Mouse (Mus musculus) monocyte, adult 5-6 weeks (primary cell): Measurements from ENCODE around the gene Vma21-ps. TPM values are rescaled to one million over a fixed set of nuclear protein-coding genes. Genes with fewer than 3 reads are reported as not detected.
"Not testable (repeated sequence)": the region's sequence is repeated elsewhere in the genome, so short reads cannot be mapped to it uniquely, and the experiment has no call there.

Source experiments
- ATAC-seq: fragments of 153-309, 156-312 bp; replicated peaks from 2 replicates; pipeline ENCODE4 v1.8.0; 2017; ENCODE audit warnings: mild to moderate bottlenecking; ENCODE audit not compliant: low TSS enrichment, insufficient number of reproducible peaks, severe bottlenecking, poor library complexity, low FRiP score
- total RNA-seq: library from RNA; stranded (forward); fragments of 200-1000, 200-491, 200-594 nt; gene quantifications from 3 replicates; pipeline ENCODE4 v1.2.3, GENCODE M21; 2017

Gene Vma21-ps
- total RNA-seq = not detected in 3 replicates

- not testable (repeated sequence) for ATAC-seq
Measured at GRCm38 (mm10) chr4:52497144-52497543, at the start of gene Vma21-ps. Gene Vma21-ps, minus strand, starts transcription at chr4:52497244.

DNA sequence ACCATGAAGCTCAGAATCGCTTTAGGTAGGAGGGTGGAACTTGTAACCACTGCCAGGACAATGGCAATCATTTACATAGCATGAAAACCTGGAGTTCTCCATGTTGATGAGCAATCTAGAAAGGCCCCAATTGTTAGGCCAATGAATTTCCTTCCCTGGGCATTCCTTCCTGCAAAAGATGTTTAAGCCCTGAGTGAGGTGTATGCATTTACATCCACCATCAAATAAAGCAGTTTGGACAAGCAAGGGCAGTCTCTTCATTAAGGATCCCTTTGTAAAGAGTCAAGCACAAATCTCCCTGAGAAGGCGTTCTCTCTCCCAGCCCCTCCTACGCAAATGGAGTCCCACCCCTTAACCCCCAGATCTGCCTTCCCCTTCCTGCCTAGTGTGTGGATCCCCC lies 46.0 kb upstream of the Vma21-ps start:
- no peak for ATAC-seq

DNA sequence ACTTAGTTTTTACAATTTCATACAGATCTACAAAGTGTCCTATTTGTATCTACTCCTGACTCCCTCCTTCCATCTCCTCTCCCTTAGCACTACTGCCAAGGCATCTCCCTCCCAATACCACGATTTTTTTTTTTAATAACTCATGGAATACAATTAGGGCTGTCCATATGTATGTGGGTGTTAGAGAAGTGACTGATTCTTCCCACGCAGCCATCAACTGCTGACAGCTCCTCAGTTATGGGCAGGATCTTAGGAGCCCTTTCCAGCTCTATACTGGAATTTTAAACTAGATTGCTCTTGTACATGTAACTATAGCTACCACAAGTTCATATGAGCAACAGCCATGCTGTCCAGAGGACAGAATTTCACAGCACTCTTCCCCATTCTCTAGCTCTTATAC lies 33.6 kb upstream of the Vma21-ps start:
- ATAC-seq = no peak

DNA sequence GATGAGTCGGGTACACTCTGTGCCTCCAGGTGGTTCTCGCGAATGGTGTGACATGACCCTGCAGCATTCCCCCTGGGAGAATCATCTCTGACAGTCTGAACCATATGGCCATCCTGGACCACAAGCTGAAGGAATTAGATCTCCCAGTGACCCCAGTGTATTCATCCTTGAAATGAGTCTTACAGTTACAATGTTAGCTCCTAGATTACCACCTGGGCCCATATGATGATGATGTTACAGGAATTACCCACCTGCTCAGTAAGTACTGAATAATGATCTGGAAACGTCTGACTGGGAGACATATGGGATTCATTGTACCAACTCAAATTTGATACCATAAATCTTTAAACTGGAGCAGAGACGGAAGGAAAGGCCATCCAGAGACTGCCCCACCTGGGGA lies 29.4 kb upstream of the Vma21-ps start:
- ATAC-seq = no peak

DNA sequence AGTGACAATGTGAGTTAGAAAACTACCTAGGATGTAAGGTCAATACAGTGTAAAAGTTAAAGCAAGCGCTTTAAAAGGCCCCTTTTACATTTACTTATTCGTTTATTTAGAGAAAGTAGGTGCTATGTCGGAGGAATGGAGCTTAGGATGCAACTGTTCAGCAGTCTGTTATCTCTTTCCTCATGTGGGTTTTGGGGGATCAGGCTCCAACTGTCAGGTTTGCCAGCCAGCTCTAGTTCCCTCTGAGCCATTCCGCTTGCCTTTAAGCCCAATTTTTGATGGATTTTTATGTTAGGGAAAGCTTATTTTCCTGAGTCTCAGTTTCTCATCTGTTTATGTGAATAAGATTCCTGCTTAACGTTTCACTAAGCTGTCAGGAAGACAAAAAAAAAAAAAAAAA lies 22.3 kb upstream of the Vma21-ps start:
- ATAC-seq = no peak

GRCm38 (mm10) chr4:52517580-52517979 lies 20.5 kb upstream of the Vma21-ps start:
- ATAC-seq = no peak

- ATAC-seq = no peak
Measured at GRCm38 (mm10) chr4:52487486-52487885, 9.6 kb downstream of the Vma21-ps start.

DNA sequence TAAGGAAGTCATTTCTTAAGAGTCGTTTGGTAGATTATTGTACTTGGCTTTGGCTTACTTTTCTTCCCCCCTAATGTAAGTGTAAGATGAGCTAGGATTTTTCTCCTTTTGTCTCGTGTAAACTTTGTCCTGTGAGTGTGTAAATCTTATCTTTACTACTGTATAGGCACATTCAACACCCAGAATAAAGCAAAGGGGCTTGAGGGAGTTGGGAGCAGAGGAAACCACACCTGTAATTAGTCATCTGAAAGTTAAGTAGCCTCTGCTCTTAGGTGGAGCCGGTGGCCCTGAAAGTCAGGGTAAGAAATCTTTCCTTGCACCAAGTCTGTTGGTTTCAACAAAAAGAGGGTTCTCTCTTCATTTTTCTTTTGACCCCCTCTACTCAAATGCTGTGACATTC lies 23.6 kb downstream of the Vma21-ps start:
- ATAC-seq = no peak

- no peak for ATAC-seq
Measured at GRCm38 (mm10) chr4:52461321-52461720, 35.7 kb downstream of the Vma21-ps start.

- no peak for ATAC-seq
Measured at GRCm38 (mm10) chr4:52459726-52460125, 37.3 kb downstream of the Vma21-ps start.

Other genes starting within 250 kb of the Vma21-ps start
- gene Smc2, start 58.0 kb downstream of the Vma21-ps start, total RNA-seq = 17.0 to 34.1 TPM (median 32.3 TPM) in 3 replicates
- 0.32 TPM in 1 of 3 replicates, not detected in the others for gene Toporsl, start 99.0 kb upstream of the Vma21-ps start, total RNA-seq